Mouse (Mus musculus) midbrain, postnatal 0 days (tissue): ENCODE results near the gene 2310007B03Rik. TPM values are rescaled to one million over a fixed set of nuclear protein-coding genes. Genes with fewer than 3 reads are reported as not detected.
A peak's percentile ranks its signal among the peaks of the same experiment; 100 is the strongest.

Experiments used
- ATAC-seq: fragments of 200-750 bp; cut with Nextera tagmentation; 2 replicates; pipeline ENCODE4 v1.8.0; 2017; ENCODE audit warnings: moderate number of reproducible peaks, mild to moderate bottlenecking, moderate TSS enrichment, moderate library complexity; ENCODE audit not compliant: low FRiP score
- DNase-seq: peaks from one replicate; pipeline ENCODE4 v3.0.0-alpha.2; 2015; ENCODE audit warnings: low spot score
- H3K27ac ChIP-seq: fragments of 300-500 bp; sonication (generic); 2 replicates; pipeline ENCODE4 v1.5.1; 2014; ENCODE audit warnings: low read depth, mild to moderate bottlenecking, low read length, mixed read lengths
- H3K27me3 ChIP-seq: fragments of 300-500 bp; sonication (generic); 2 replicates; pipeline ENCODE4 v1.6.1; 2014; ENCODE audit warnings: low read length, control low read depth, mixed read lengths; ENCODE audit not compliant: insufficient read depth
- H3K36me3 ChIP-seq: fragments of 300-500 bp; sonication (generic); 2 replicates; pipeline ENCODE4 v1.6.1; 2014; ENCODE audit warnings: low read length, control low read depth, mixed read lengths; ENCODE audit not compliant: insufficient read depth
- H3K4me1 ChIP-seq: fragments of 300-500 bp; sonication (generic); 2 replicates; pipeline ENCODE4 v1.6.1; 2014; ENCODE audit warnings: mild to moderate bottlenecking, control low read depth, antibody characterized with exemption, low read length, mixed read lengths; ENCODE audit not compliant: insufficient read depth
- H3K4me2 ChIP-seq: fragments of 300-500 bp; sonication (generic); 2 replicates; pipeline ENCODE4 v1.6.1; 2014; ENCODE audit warnings: low read depth, mild to moderate bottlenecking, low read length, mixed read lengths; ENCODE audit not compliant: poor library complexity, severe bottlenecking
- H3K4me3 ChIP-seq: fragments of 300-500 bp; sonication (generic); 2 replicates; pipeline ENCODE4 v1.5.1; 2014; ENCODE audit warnings: low read depth, mild to moderate bottlenecking, low read length, moderate library complexity
- H3K9ac ChIP-seq: fragments of 300-500 bp; sonication (generic); replicated peaks from 2 replicates; pipeline ENCODE4 v1.6.1; 2014; ENCODE audit warnings: mild to moderate bottlenecking, low read length, moderate library complexity, mixed read lengths; ENCODE audit not compliant: poor library complexity, severe bottlenecking
- H3K9me3 ChIP-seq: fragments of 300-500 bp; sonication (generic); 2 replicates; pipeline ENCODE4 v1.6.1; 2016; ENCODE audit warnings: low read length, control low read depth
- CTCF ChIP-seq: IDR thresholded peaks from 2 replicates; pipeline ENCODE4 v1.5.1; 2016; ENCODE audit warnings: antibody characterized with exemption, mild to moderate bottlenecking
- whole genome bisulfite sequencing: fragments of 180-500 bp; shearing (Covaris S2); extraction: QIAGEN DNeasy Blood & Tissue Kit; methylation state at CpG from one replicate; pipeline ENCODE4 v1.1.7; 2014; 5-methylcytosine and 5-hydroxymethylcytosine counted together
- polyA plus RNA-seq: library from polyadenylated mRNA; unstranded; fragments of >200 nt; fragmentation: Nextera tagmentation; extraction: Ambion mirVana; gene quantifications from 2 replicates; pipeline ENCODE4 v1.2.1, GENCODE M21; 2015
- total RNA-seq: library from RNA; depleted of rRNA; stranded (reverse); fragments of >200 nt; gene quantifications from 2 replicates; pipeline ENCODE4 v1.2.3, GENCODE M21; 2014

2310007B03Rik gene
- total and polyA plus RNA-seq, 2 experiments from 2014 or later = 0.07 to 0.88 TPM

GRCm38 (mm10) chr1:93194961-93195360 lies 34.2 kb upstream of the 2310007B03Rik start:
- no peaks in the 10 kb centered on the region for H3K9me3 ChIP-seq
- H3K9ac ChIP-seq = no peak overlapping the region
- H3K27me3 ChIP-seq = peaks cover 3% of the 10 kb centered on the region; the same call in 1 of the 2 replicates
- no peak overlapping the region for H3K4me3 ChIP-seq
- WGBS = 94% methylated on average over 3 of the region's 3 CpGs
- no peaks in the 10 kb centered on the region for H3K4me1 ChIP-seq
- no peaks in the 10 kb centered on the region for H3K36me3 ChIP-seq
- no peak overlapping the region for H3K4me2 ChIP-seq
- DNase-seq (no peak), ATAC-seq (no peak)
- no peak for TF ChIP-seq CTCF
- no peak overlapping the region for H3K27ac ChIP-seq

DNA sequence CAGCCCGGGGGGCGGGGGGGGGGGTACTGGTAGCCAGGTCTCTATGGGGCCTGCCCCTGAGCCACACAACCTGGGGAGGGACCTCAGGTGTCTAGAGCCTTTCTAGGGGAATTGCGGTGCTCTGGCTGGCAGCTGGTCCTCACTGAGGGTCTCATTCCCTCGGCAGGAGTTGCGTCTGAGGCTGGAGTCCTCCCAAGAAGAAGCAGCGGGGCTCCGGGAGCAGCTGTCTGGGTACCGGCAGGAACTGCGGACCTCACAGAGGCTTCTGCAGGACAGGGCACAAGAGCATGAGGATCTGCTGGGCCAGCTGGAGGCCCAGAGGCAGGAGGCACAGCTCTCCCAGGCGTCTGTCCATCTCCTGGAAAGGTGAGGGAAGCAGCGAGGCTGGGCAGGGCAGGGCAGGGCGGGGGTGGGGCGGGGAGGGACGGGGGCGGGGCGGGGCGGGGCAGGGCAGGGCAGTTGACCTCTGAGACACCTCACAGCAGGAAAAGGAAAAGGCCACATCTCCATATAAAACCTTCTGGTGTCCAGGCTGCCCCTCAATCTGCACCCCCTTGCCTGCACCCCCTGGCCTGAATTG lies 30.1 kb upstream of the 2310007B03Rik start:
- 12% methylated on average over 9 of the region's 17 CpGs for WGBS
- Histone ChIP-seq H3K27me3 (peaks cover 5% of the 10 kb centered on the region; the same call in 1 of the 2 replicates), H3K9ac (no peak overlapping the region), H3K27ac (no peak overlapping the region), H3K9me3 (no peaks in the 10 kb centered on the region), H3K4me2 (no peak overlapping the region), H3K4me1 (no peaks in the 10 kb centered on the region), H3K36me3 (no peaks in the 10 kb centered on the region), H3K4me3 (no peak overlapping the region)
- no peak for ATAC-seq
- no peak for DNase-seq
- no peak for TF ChIP-seq CTCF

GRCm38 (mm10) chr1:93184071-93184828 lies 23.5 kb upstream of the 2310007B03Rik start:
- WGBS = 63% methylated on average over 14 of the region's 14 CpGs
- DNase-seq (peak; percentile 71), ATAC-seq (peak; percentile 53; the same call in 1 of the 2 replicates)
- Histone ChIP-seq H3K9me3 (no peaks in the 10 kb centered on the region), H3K4me1 (0 out of 2 replicates have a peak, but pooled peaks cover 2% of the 10 kb centered on the region), H3K9ac (no peak overlapping the region), H3K27me3 (no peaks in the 10 kb centered on the region), H3K27ac (no peak overlapping the region), H3K4me2 (no peak overlapping the region), H3K4me3 (no peak overlapping the region), H3K36me3 (no peaks in the 10 kb centered on the region)
- no peak for TF ChIP-seq CTCF

DNA sequence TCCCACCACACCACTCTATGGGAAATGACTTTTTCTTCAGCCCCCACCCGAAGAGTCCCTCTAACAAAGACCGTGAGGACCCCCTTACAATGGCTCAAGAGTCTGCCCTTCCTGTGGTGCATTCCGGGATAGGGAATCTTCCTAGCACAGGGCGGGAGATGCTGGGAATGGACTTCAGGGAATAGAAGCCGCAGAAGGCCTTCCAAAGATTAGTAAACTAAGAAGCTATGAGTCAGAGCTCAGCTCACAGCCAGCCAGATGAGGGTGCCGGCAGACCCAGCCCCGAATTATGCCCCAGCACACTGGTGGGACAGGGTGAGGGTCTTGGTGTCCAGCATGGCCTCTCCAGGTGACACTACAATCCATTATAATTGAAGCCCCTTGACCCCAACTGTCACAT lies 21.5 kb upstream of the 2310007B03Rik start:
- Histone ChIP-seq H3K4me3 (no peak overlapping the region), H3K9me3 (no peaks in the 10 kb centered on the region), H3K27me3 (no peaks in the 10 kb centered on the region), H3K4me2 (no peak overlapping the region), H3K9ac (no peak overlapping the region), H3K27ac (no peak overlapping the region), H3K36me3 (no peaks in the 10 kb centered on the region), H3K4me1 (0 out of 2 replicates have a peak, but pooled peaks cover 2% of the 10 kb centered on the region)
- WGBS = 87% methylated on average over 7 of the region's 7 CpGs
- DNase-seq (no peak), ATAC-seq (no peak)
- TF ChIP-seq CTCF = no peak

DNA sequence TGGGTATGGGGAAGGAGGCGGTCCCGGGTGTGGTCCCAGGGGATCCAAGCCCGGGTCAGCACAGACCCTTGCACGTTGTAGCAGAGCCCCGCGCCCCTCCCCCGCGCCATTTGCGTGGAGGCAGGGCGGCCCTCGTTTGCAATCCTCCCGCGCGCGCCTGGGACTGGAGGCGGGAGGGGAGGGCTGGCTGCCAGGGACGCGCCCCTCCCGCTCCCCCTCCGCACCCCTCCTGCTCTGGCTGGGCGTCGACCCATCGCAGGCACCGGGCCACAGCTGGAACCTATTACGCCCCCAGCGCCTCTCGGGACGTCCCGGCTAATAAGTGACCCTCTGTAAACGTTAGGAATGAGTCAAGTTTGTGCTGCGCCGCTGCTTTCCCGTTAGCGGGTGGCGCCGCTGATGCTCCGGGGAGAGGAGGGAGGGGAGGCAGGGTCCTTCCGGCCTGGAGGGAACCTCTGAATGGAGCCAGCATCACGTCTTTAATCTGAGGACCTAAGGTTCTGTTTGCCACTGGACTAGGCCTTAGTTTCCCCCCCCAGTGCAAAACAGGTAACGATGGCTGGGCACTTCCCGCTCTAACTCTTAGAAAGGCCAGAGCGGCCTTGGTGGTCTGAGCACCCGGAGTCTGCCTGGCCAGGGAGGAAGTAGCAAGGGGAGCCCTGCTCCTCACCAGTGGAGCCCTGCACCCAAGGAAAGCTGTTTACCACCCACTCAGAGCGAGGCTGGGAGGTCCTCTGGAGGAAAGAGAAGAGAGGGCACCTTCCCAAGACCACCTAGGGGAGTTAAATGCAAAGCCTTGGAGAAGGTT lies 16.0 kb upstream of the 2310007B03Rik start:
- ATAC-seq = peak; percentile 44
- Histone ChIP-seq H3K27ac (no peak overlapping the region), H3K27me3 (no peaks in the 10 kb centered on the region), H3K4me1 (peaks cover 9% of the 10 kb centered on the region; the same call in 1 of the 2 replicates), H3K9ac (peak overlapping the region; percentile 59), H3K36me3 (no peaks in the 10 kb centered on the region), H3K4me3 (peak overlapping the region; percentile 45), H3K9me3 (no peaks in the 10 kb centered on the region), H3K4me2 (peak overlapping the region; percentile 98)
- TF ChIP-seq CTCF = no peak
- peak; percentile 38 for DNase-seq
- WGBS = 7% methylated on average over 31 of the region's 44 CpGs
